Mouse (Mus musculus) MEL (cell line): ENCODE results near the gene Ddx43. TPM values are rescaled to one million over a fixed set of nuclear protein-coding genes. Genes with fewer than 3 reads are reported as not detected.

Experiments
- DNase-seq: peaks from one replicate; pipeline ENCODE4 v3.0.0; 2011; ENCODE audit warnings: low read depth, low spot score
- H3K27ac ChIP-seq: 2 replicates; pipeline ENCODE4 v1.5.1; 2012; ENCODE audit warnings: low read depth, mild to moderate bottlenecking, control low read depth, low read length, moderate library complexity; ENCODE audit not compliant: control insufficient read depth
- H3K27me3 ChIP-seq, 2 experiments: fragments of 150-350 bp in 1 of 2; sonication (generic) in 1 of 2; 2 replicates each; pipeline ENCODE4 v1.6.1; 2012; ENCODE audit warnings: low read length in 2 of 2, mild to moderate bottlenecking in 2 of 2, improper control_type of control experiment in 1 of 2, moderate library complexity in 1 of 2; ENCODE audit not compliant: insufficient read depth in 2 of 2, control insufficient read depth in 1 of 2
- H3K36me3 ChIP-seq, 2 experiments: 2 replicates each; pipeline ENCODE4 v1.6.1; 2012 to 2014; ENCODE audit warnings: low read length in 2 of 2, improper control_type of control experiment in 1 of 2, inconsistent platforms in 1 of 2, mild to moderate bottlenecking in 1 of 2; ENCODE audit not compliant: insufficient read depth in 2 of 2, control insufficient read depth in 1 of 2
- H3K4me1 ChIP-seq, 2 experiments: fragments of 150-350 bp in 1 of 2; sonication (generic) in 1 of 2; 2 replicates each; pipeline ENCODE4 v1.6.1; 2012; ENCODE audit warnings: low read length in 2 of 2, improper control_type of control experiment in 1 of 2, mild to moderate bottlenecking in 1 of 2; ENCODE audit not compliant: insufficient read depth in 2 of 2, control insufficient read depth in 1 of 2
- H3K4me3 ChIP-seq, 2 experiments: fragments of 150-350 bp in 1 of 2; sonication (generic) in 1 of 2; 2 replicates each; pipeline ENCODE4 v1.5.1; 2012; ENCODE audit warnings: low read depth in 2 of 2, low read length in 2 of 2, mild to moderate bottlenecking in 2 of 2, moderate library complexity in 2 of 2, control low read depth in 1 of 2, improper control_type of control experiment in 1 of 2; ENCODE audit not compliant: control insufficient read depth in 1 of 2, insufficient read depth in 1 of 2
- H3K79me2 ChIP-seq: 2 replicates; pipeline ENCODE4 v1.6.1; 2012; ENCODE audit warnings: mild to moderate bottlenecking, low read length, moderate library complexity; ENCODE audit not compliant: control insufficient read depth, poor library complexity, insufficient read depth
- H3K9ac ChIP-seq: 2 replicates; pipeline ENCODE4 v1.6.1; 2012; ENCODE audit warnings: low read depth, mild to moderate bottlenecking, control low read depth, low read length, moderate library complexity; ENCODE audit not compliant: control insufficient read depth, poor library complexity, severe bottlenecking
- H3K9me3 ChIP-seq: fragments of 150-350 bp; sonication (generic); replicated peaks from 2 replicates; pipeline ENCODE4 v1.6.1; 2012; ENCODE audit warnings: mild to moderate bottlenecking, low read length, improper control_type of control experiment, moderate library complexity; ENCODE audit not compliant: insufficient read depth
- BHLHE40 ChIP-seq: IDR thresholded peaks from 2 replicates; pipeline ENCODE4 v1.6.1; 2012; ENCODE audit warnings: low read depth, mild to moderate bottlenecking, inconsistent platforms, low read length, improper control_type of control experiment, borderline replicate concordance
- CTCF ChIP-seq, 3 experiments: IDR thresholded peaks in 2 of 3; conservative IDR thresholded peaks in 1 of 3; 2 replicates each; pipeline ENCODE4 v1.5.1; 2011 to 2012; ENCODE audit warnings: low read length in 3 of 3, low read depth in 2 of 3, mild to moderate bottlenecking in 2 of 3, improper control_type of control experiment in 1 of 3, inconsistent platforms in 1 of 3, mixed read lengths in 1 of 3, moderate library complexity in 1 of 3; ENCODE audit not compliant: control insufficient read depth in 1 of 3, insufficient read depth in 1 of 3, poor library complexity in 1 of 3, severe bottlenecking in 1 of 3
- EP300 ChIP-seq, 2 experiments: IDR thresholded peaks; 2 replicates each; pipeline ENCODE4 v1.6.1; 2011; ENCODE audit warnings: improper control_type of control experiment in 2 of 2, low read length in 2 of 2, low read depth in 1 of 2, mild to moderate bottlenecking in 1 of 2
- ETS1 ChIP-seq: IDR thresholded peaks from 2 replicates; pipeline ENCODE4 v1.6.1; 2012; ENCODE audit warnings: low read depth, mild to moderate bottlenecking, inconsistent platforms, low read length, improper control_type of control experiment, moderate library complexity
- GABPA ChIP-seq: IDR thresholded peaks from 2 replicates; pipeline ENCODE4 v1.6.1; 2012; ENCODE audit warnings: low read depth, mild to moderate bottlenecking, inconsistent platforms, low read length, improper control_type of control experiment, moderate library complexity
- GATA1 ChIP-seq: IDR thresholded peaks from 2 replicates; pipeline ENCODE4 v1.6.1; 2011; ENCODE audit warnings: low read depth, low read length, improper control_type of control experiment
- HCFC1 ChIP-seq: IDR thresholded peaks from 2 replicates; pipeline ENCODE4 v1.6.1; 2012; ENCODE audit warnings: low read depth, mild to moderate bottlenecking, inconsistent platforms, low read length, improper control_type of control experiment, moderate library complexity
- MAFK ChIP-seq: IDR thresholded peaks from 2 replicates; pipeline ENCODE4 v1.6.1; 2011; ENCODE audit warnings: low read depth, mild to moderate bottlenecking, low read length, improper control_type of control experiment, borderline replicate concordance
- MEF2A ChIP-seq: IDR thresholded peaks from 2 replicates; pipeline ENCODE4 v1.6.1; 2014; ENCODE audit warnings: low read depth, mild to moderate bottlenecking, inconsistent platforms, low read length, improper control_type of control experiment; ENCODE audit not compliant: poor library complexity, insufficient replicate concordance, severe bottlenecking; ENCODE audit errors: extremely low read depth
- MYC ChIP-seq: IDR thresholded peaks from 2 replicates; pipeline ENCODE4 v1.6.1; 2011; ENCODE audit warnings: low read depth, mild to moderate bottlenecking, low read length, improper control_type of control experiment, moderate library complexity
- NRF1 ChIP-seq: IDR thresholded peaks from 2 replicates; pipeline ENCODE4 v1.6.1; 2014; ENCODE audit warnings: low read depth, mild to moderate bottlenecking, inconsistent platforms, low read length, improper control_type of control experiment, moderate library complexity; ENCODE audit not compliant: poor library complexity, insufficient read depth, severe bottlenecking
- RAD21 ChIP-seq: IDR thresholded peaks from 2 replicates; pipeline ENCODE4 v1.6.1; 2011; ENCODE audit warnings: mild to moderate bottlenecking, low read depth, low read length, improper control_type of control experiment
- TAL1 ChIP-seq: IDR thresholded peaks from 2 replicates; pipeline ENCODE4 v1.6.1; 2012; ENCODE audit warnings: mild to moderate bottlenecking, inconsistent platforms, low read length, moderate library complexity, mixed read lengths
- TBP ChIP-seq: IDR thresholded peaks from 2 replicates; pipeline ENCODE4 v1.8.0; 2011; ENCODE audit warnings: low read depth, low read length, improper control_type of control experiment
- TCF12 ChIP-seq: IDR thresholded peaks from 2 replicates; pipeline ENCODE4 v1.6.1; 2014; ENCODE audit warnings: low read depth, mild to moderate bottlenecking, inconsistent platforms, low read length, improper control_type of control experiment, moderate library complexity
- UBTF ChIP-seq: IDR thresholded peaks from 2 replicates; pipeline ENCODE4 v1.6.1; 2012; ENCODE audit warnings: low read depth, mild to moderate bottlenecking, inconsistent platforms, low read length, improper control_type of control experiment, moderate library complexity, borderline replicate concordance; ENCODE audit not compliant: insufficient read depth
- USF1 ChIP-seq: IDR thresholded peaks from 2 replicates; pipeline ENCODE4 v1.6.1; 2014; ENCODE audit warnings: low read depth, mild to moderate bottlenecking, inconsistent platforms, low read length, improper control_type of control experiment, moderate library complexity
- USF2 ChIP-seq, 2 experiments: IDR thresholded peaks; 2 replicates each; pipeline ENCODE4 v1.6.1; 2011 to 2012; ENCODE audit warnings: improper control_type of control experiment in 2 of 2, low read length in 2 of 2, borderline replicate concordance in 1 of 2, inconsistent platforms in 1 of 2, low read depth in 1 of 2, mild to moderate bottlenecking in 1 of 2; ENCODE audit not compliant: insufficient read depth in 1 of 2
- polyA plus RNA-seq, 2 experiments: library from polyadenylated mRNA; stranded (reverse) in 1 of 2; unstranded in 1 of 2; fragments of >175 nt in 1 of 2; fragments of >200 nt in 1 of 2; gene quantifications; 2 replicates each; pipeline versions ENCODE4 v1.2.1 to v1.2.4; 2012; ENCODE audit warnings: low replicate concordance in 2 of 2, low read depth in 1 of 2; ENCODE audit not compliant: insufficient read length in 2 of 2, insufficient read depth in 1 of 2, missing spikeins in 1 of 2
- total RNA-seq: library from RNA; depleted of rRNA; stranded (reverse); fragments of 300-350 nt; gene quantifications from 2 replicates; pipeline ENCODE4 v1.2.3, GENCODE M21; 2012

Ddx43 gene
- total and polyA plus RNA-seq, 3 experiments: 5.5 to 7.2 TPM; not detected in 1

- no peak for TF ChIP-seq BHLHE40
- no peak for TF ChIP-seq MEF2A
- TF ChIP-seq, all 39 proteins: peak for 15
Measured at GRCm38 (mm10) chr9:78428185-78428584, 32.6 kb downstream of the Ddx43 start (continued).

DNA sequence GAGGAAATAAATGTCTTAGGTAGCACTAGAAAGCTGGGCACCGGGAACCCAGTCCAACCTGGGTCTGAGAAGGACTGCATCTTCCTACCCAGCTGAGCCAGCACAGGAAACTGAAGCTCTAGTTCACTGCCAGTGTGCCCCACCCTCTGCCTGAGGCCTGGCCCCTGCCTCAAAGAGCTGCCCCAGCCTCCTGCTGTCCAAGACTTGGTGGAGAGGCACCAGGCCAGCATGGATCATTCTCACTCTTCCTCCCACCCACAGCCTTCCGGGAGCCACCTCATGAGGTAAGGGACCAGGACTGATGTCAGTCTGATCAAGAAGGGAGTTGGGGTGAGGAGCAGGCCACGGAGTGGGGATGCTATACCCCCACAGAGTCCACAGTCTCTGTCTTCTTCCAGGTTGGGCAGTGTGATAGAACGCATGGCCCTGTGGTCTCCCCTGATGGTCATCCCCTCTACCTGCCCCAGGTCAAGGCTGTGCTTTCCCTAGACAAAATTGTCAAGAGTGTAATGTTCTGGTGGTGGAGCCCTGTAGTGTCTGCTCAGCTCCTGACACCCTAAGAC is 33.4 kb downstream of the Ddx43 start:
- no peaks in the 10 kb centered on the region for H3K27me3 ChIP-seq
- H3K4me3 ChIP-seq: no peak overlapping the region; a peak in 1 of 4 replicates
- H3K36me3 ChIP-seq: peaks cover 4% of the 10 kb centered on the region in 2 experiments; a peak in 3 of 4 replicates
- peak overlapping the region; percentile 65 for H3K27ac ChIP-seq
- no peaks in the 10 kb centered on the region for H3K9me3 ChIP-seq
- H3K4me1 ChIP-seq: peaks cover 0 to 9% of the 10 kb centered on the region in 2 experiments; a peak in 2 of 4 replicates
- no peak for DNase-seq
- peak overlapping the region; percentile 92 for H3K9ac ChIP-seq
- H3K79me2 ChIP-seq: peaks cover 2% of the 10 kb centered on the region; the same call in 1 of the 2 replicates
- no peak for TF ChIP-seq HCFC1
- no peak for TF ChIP-seq USF1

DNA sequence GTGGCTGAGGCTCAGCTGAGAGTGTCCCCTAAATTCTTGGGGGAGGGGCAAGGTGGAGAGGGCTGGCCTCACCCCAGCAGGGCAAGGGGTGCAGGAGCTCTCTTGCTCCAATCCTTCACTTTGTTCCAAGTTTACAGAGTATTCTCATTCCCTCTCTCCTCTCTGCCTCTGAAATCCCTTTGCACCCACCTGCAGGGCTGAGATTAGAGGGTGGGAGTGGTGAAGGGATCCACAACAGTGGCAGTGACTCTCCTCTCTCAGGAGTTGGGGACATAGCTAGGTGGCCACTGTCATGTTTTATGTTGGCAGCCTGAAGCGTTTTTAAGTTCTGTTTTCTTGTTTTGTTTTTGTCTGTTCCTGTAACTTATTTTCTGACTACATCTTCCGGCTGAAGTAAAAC is 34.0 kb downstream of the Ddx43 start:
- Histone ChIP-seq H3K4me3 (no peak overlapping the region), H3K4me1 (peaks cover 0 to 9% of the 10 kb centered on the region in 2 experiments; a peak in 2 of 4 replicates), H3K27ac (no peak overlapping the region), H3K27me3 (no peaks in the 10 kb centered on the region), H3K9me3 (no peaks in the 10 kb centered on the region), H3K36me3 (peaks cover 4% of the 10 kb centered on the region in 2 experiments; a peak in 3 of 4 replicates), H3K9ac (no peak overlapping the region), H3K79me2 (peaks cover 2% of the 10 kb centered on the region; the same call in 1 of the 2 replicates)
- no peak for DNase-seq
- TF ChIP-seq UBTF: no peak
- TF ChIP-seq CTCF (IDR thresholded peaks at IDR 0.05 in 2 of 3, conservative IDR thresholded peaks at IDR 0.05 in 1 of 3; ENCODE audit: control insufficient read depth in 1 of 3, insufficient read depth in 1 of 3, low read depth in 2 of 3, low read length in 3 of 3, poor library complexity in 1 of 3, severe bottlenecking in 1 of 3): no peak

GRCm38 (mm10) chr9:78430486-78430885 is 34.9 kb downstream of the Ddx43 start:
- Histone ChIP-seq H3K36me3 (peaks cover 4 to 7% of the 10 kb centered on the region in 2 experiments; a peak in 3 of 4 replicates), H3K4me3 (no peak overlapping the region), H3K9ac (no peak overlapping the region), H3K79me2 (peaks cover 2% of the 10 kb centered on the region; the same call in 1 of the 2 replicates)
- DNase-seq: peak; percentile 35
- TF ChIP-seq RAD21 (no peak), EP300 (IDR thresholded peaks at IDR 0.05; ENCODE audit: low read depth in 1 of 2, low read length in 2 of 2) (no peak), USF2 (IDR thresholded peaks at IDR 0.05; ENCODE audit: borderline replicate concordance in 1 of 2, insufficient read depth in 1 of 2, low read depth in 1 of 2, low read length in 2 of 2) (no peak), NRF1 (no peak), TAL1 (no peak), GATA1 (no peak), HCFC1 (no peak), ETS1 (no peak), TCF12 (no peak), MYC (no peak), TBP (no peak), MAFK (no peak), GABPA (no peak)
- TF ChIP-seq, all 39 proteins: peak for 0
- H3K27ac ChIP-seq: no peak overlapping the region
- no peaks in the 10 kb centered on the region for H3K9me3 ChIP-seq
- H3K4me1 ChIP-seq: peaks cover 0 to 9% of the 10 kb centered on the region in 2 experiments; a peak in 2 of 4 replicates
- no peaks in the 10 kb centered on the region for H3K27me3 ChIP-seq
